In genomic region chr10:85544991-85545390, GRCm38 (mm10) we compare ENCODE assay signal across 22 mouse cellular contexts.
"Had no signal": no experiment of that assay in that cellular context is flagged by ENCODE, and none has a peak within 500 bp of the region (broad histone marks: within the 10 kb centered on the region; RNA-seq: fewer than 3 reads in every experiment).

No protein-coding gene starts in this region.

- H3K4me2 ChIP-seq: lung, embryonic 15.5 days; midbrain, embryonic 12.5 days; neural tube, embryonic 13.5 days; neural tube, embryonic 15.5 days; stomach, embryonic 15.5 days had no signal

- H3K27me3 ChIP-seq: lung, embryonic 15.5 days; midbrain, embryonic 12.5 days; neural tube, embryonic 13.5 days; neural tube, embryonic 15.5 days; stomach, embryonic 15.5 days had no signal

- ATAC-seq: liver, postnatal 0 days; lung, postnatal 0 days; midbrain, embryonic 16.5 days had no signal

- DNase-seq: liver, postnatal 0 days; lung, adult 2 months; lung, postnatal 14 days; lung, postnatal 4 days; midbrain, embryonic 14.5 days; retina, postnatal 1 day; right cerebral cortex, adult 18-20 months; right cerebral cortex, postnatal 25 days; right cerebral cortex, postnatal 4 days; thymus, adult 2 months; thymus, postnatal 25 days; thymus, postnatal 4 days had no signal

- H3K36me3 ChIP-seq: lung, embryonic 15.5 days; midbrain, embryonic 10.5 days; midbrain, embryonic 12.5 days; neural tube, embryonic 13.5 days; neural tube, embryonic 15.5 days; stomach, embryonic 15.5 days had no signal

- H3K9me3 ChIP-seq: lung, embryonic 15.5 days; midbrain, embryonic 10.5 days; midbrain, embryonic 12.5 days; neural tube, embryonic 13.5 days; neural tube, embryonic 15.5 days; stomach, embryonic 15.5 days had no signal

- H3K27ac ChIP-seq: lung, embryonic 15.5 days; midbrain, embryonic 10.5 days; midbrain, embryonic 12.5 days; neural tube, embryonic 13.5 days; neural tube, embryonic 15.5 days; stomach, embryonic 15.5 days; stomach, postnatal 0 days had no signal

- H3K9ac ChIP-seq: liver, postnatal 0 days; lung, embryonic 15.5 days; midbrain, embryonic 12.5 days; neural tube, embryonic 13.5 days; neural tube, embryonic 15.5 days; stomach, embryonic 15.5 days had no signal

- H3K4me1 ChIP-seq: lung, embryonic 15.5 days; stomach, embryonic 15.5 days had no signal

- H3K4me3 ChIP-seq: lung, embryonic 15.5 days; midbrain, embryonic 10.5 days; midbrain, embryonic 12.5 days; myocyte; neural tube, embryonic 13.5 days; neural tube, embryonic 15.5 days; stomach, embryonic 15.5 days had no signal
